Mouse (Mus musculus) forebrain, embryonic 16.5 days (tissue): ENCODE results near the gene Zfp592. TPM values are rescaled to one million over a fixed set of nuclear protein-coding genes. Genes with fewer than 3 reads are reported as not detected.

Source experiments
- ATAC-seq: fragments of 200-750 bp; cut with Nextera tagmentation; 2 replicates; pipeline ENCODE4 v1.8.0; 2017; ENCODE audit warnings: mild to moderate bottlenecking, moderate library complexity
- H3K27ac ChIP-seq: fragments of 300-500 bp; sonication (generic); 2 replicates; pipeline ENCODE4 v1.5.1; 2014; ENCODE audit warnings: low read length, control low read depth
- H3K27me3 ChIP-seq: fragments of 300-500 bp; sonication (generic); replicated peaks from 2 replicates; pipeline ENCODE4 v1.6.1; 2014; ENCODE audit warnings: low read length; ENCODE audit not compliant: control insufficient read depth, insufficient read depth
- H3K36me3 ChIP-seq: fragments of 300-500 bp; sonication (generic); 2 replicates; pipeline ENCODE4 v1.6.1; 2014; ENCODE audit not compliant: control insufficient read depth, insufficient read depth
- H3K4me1 ChIP-seq: fragments of 300-500 bp; sonication (generic); replicated peaks from 2 replicates; pipeline ENCODE4 v1.6.1; 2014; ENCODE audit warnings: low read length; ENCODE audit not compliant: control insufficient read depth, insufficient read depth
- H3K4me2 ChIP-seq: fragments of 300-500 bp; sonication (generic); 2 replicates; pipeline ENCODE4 v1.6.1; 2014; ENCODE audit warnings: mild to moderate bottlenecking, low read length, control low read depth
- H3K4me3 ChIP-seq: fragments of 300-500 bp; sonication (generic); replicated peaks from 2 replicates; pipeline ENCODE4 v1.5.1; 2014; ENCODE audit warnings: mild to moderate bottlenecking, low read length, control low read depth
- H3K9ac ChIP-seq: fragments of 300-500 bp; sonication (generic); replicated peaks from 2 replicates; pipeline ENCODE4 v1.6.1; 2014; ENCODE audit warnings: low read depth, low read length, control low read depth
- H3K9me3 ChIP-seq: fragments of 300-500 bp; sonication (generic); 2 replicates; pipeline ENCODE4 v1.6.1; 2016; ENCODE audit warnings: low read length; ENCODE audit not compliant: control insufficient read depth
- WGBS: fragments of 180-500 bp; shearing (Covaris S2); extraction: QIAGEN DNeasy Blood & Tissue Kit; methylation state at CpG from one replicate; pipeline ENCODE4 v1.1.7; 2014; 5-methylcytosine and 5-hydroxymethylcytosine counted together
- polyA plus RNA-seq: library from polyadenylated mRNA; unstranded; fragments of >200 nt; fragmentation: Nextera tagmentation; extraction: Ambion mirVana; gene quantifications from 2 replicates; pipeline ENCODE4 v1.2.1, GENCODE M21; 2015

Gene Zfp592
- polyA plus RNA-seq, 1 experiment from 2014 or later: 12.1 TPM

DNA sequence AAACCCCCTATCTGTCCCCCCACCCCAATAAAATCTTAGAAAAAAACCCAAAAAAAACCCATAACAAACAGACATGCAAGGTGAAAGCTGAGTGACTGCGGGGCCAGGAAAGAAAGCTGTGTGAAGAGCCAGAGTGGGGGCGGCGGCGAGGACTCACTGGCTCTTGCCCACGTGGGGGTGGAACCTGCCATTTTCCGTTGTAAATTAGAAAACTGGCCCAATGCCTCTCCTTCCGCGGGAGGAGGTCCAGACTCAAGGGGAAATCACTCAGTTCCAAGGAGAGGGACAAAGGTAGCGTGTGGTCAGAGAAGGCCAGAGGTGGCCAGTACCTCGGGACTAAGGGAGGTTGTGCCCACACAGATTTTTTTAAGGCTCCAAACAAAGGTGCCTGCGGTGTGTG lies 68.5 kb downstream of the Zfp592 start:
- no peak for ATAC-seq
- H3K36me3 ChIP-seq: no peaks in the 10 kb centered on the region
- H3K27ac ChIP-seq: no peak overlapping the region
- no peak overlapping the region for H3K4me2 ChIP-seq
- WGBS: 85% methylated on average over 11 of the region's 11 CpGs
- H3K9ac ChIP-seq: no peak overlapping the region
- H3K27me3 ChIP-seq: no peaks in the 10 kb centered on the region
- H3K4me1 ChIP-seq: no peaks in the 10 kb centered on the region
- no peak overlapping the region for H3K4me3 ChIP-seq
- H3K9me3 ChIP-seq: no peaks in the 10 kb centered on the region

DNA sequence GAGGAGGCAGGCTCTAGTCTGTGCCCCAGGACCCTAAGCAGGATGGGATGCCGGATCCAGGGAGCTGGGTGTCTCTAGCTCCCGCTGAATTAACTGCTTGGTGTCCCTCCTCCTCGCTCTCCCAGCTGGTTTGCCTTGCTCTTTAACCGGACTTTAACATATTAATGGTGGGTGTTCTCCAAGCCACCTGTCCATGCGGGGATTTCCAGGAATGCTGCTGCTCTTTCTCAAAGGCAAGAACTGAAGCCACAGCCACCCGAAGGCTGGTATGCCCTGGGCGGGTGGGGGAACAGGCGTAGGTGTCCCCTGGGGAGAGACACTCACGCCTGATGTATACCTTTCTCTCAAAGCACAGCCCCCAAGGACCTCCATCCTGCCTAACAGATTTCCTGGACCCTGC lies 69.9 kb downstream of the Zfp592 start:
- no peak overlapping the region for H3K9ac ChIP-seq
- 68% methylated on average over 9 of the region's 9 CpGs for WGBS
- no peaks in the 10 kb centered on the region for H3K9me3 ChIP-seq

GRCm38 (mm10) chr7:81066714-81067113 lies 73.2 kb downstream of the Zfp592 start:
- Histone ChIP-seq H3K4me1 (no peaks in the 10 kb centered on the region), H3K9ac (no peak overlapping the region), H3K9me3 (no peaks in the 10 kb centered on the region), H3K27ac (no peak overlapping the region), H3K36me3 (no peaks in the 10 kb centered on the region), H3K4me2 (no peak overlapping the region), H3K4me3 (no peak overlapping the region), H3K27me3 (no peaks in the 10 kb centered on the region)
- WGBS: 50% methylated on average over 6 of the region's 6 CpGs
- no peak for ATAC-seq

More for the DNA sequence above, 69.9 kb downstream of the Zfp592 start:
- Histone ChIP-seq H3K27me3 (no peaks in the 10 kb centered on the region), H3K36me3 (no peaks in the 10 kb centered on the region), H3K4me1 (no peaks in the 10 kb centered on the region), H3K4me3 (no peak overlapping the region), H3K4me2 (no peak overlapping the region), H3K27ac (no peak overlapping the region)
- no peak for ATAC-seq

GRCm38 (mm10) chr7:81072463-81072862 lies 79.0 kb downstream of the Zfp592 start:
- 65% methylated on average over 5 of the region's 5 CpGs for WGBS
- H3K27me3 ChIP-seq: no peaks in the 10 kb centered on the region
- H3K4me1 ChIP-seq: no peaks in the 10 kb centered on the region
- H3K4me3 ChIP-seq: no peak overlapping the region
- H3K27ac ChIP-seq: no peak overlapping the region
- H3K9me3 ChIP-seq: no peaks in the 10 kb centered on the region
- no peak overlapping the region for H3K4me2 ChIP-seq
- no peaks in the 10 kb centered on the region for H3K36me3 ChIP-seq
- no peak overlapping the region for H3K9ac ChIP-seq
- no peak for ATAC-seq

DNA sequence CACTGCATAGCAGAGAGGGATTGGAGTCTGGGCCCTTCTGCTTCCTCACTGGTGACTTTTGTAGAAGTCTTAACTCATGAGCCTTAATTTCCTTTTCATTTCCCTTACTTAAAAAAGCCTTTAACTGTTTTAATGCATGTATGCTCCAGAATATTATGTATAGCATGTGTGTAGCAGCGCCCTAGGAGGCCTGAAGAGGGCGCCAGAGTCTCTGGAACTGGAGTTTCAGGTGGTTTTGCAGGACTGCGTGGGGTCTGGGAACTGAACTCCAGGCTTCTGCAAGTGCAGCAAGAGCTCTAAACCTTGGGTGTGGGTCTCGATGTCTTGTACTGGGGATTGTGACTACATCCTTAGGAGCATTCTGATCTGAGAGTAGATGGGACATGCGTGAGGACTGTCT lies 79.8 kb downstream of the Zfp592 start:
- no peak overlapping the region for H3K4me3 ChIP-seq
- H3K27me3 ChIP-seq: no peaks in the 10 kb centered on the region
- no peaks in the 10 kb centered on the region for H3K36me3 ChIP-seq
- 88% methylated on average over 5 of the region's 5 CpGs for WGBS
- no peak for ATAC-seq
- no peak overlapping the region for H3K9ac ChIP-seq
- no peak overlapping the region for H3K4me2 ChIP-seq
- H3K27ac ChIP-seq: no peak overlapping the region
- no peaks in the 10 kb centered on the region for H3K9me3 ChIP-seq
- H3K4me1 ChIP-seq: no peaks in the 10 kb centered on the region

- Histone ChIP-seq H3K27ac (no peak overlapping the region), H3K9me3 (no peaks in the 10 kb centered on the region), H3K4me2 (no peak overlapping the region), H3K4me1 (no peaks in the 10 kb centered on the region), H3K4me3 (no peak overlapping the region), H3K9ac (no peak overlapping the region), H3K27me3 (no peaks in the 10 kb centered on the region), H3K36me3 (no peaks in the 10 kb centered on the region)
- no peak for ATAC-seq
- 84% methylated on average over 9 of the region's 9 CpGs for WGBS
These were observed 81.1 kb downstream of the Zfp592 start for GRCm38 (mm10) chr7:81074546-81074945.

- Histone ChIP-seq H3K27me3 (no peaks in the 10 kb centered on the region), H3K4me3 (no peak overlapping the region), H3K4me1 (no peaks in the 10 kb centered on the region), H3K36me3 (no peaks in the 10 kb centered on the region), H3K27ac (no peak overlapping the region), H3K9me3 (no peaks in the 10 kb centered on the region), H3K4me2 (no peak overlapping the region), H3K9ac (no peak overlapping the region)
- WGBS: 79% methylated on average over 7 of the region's 7 CpGs
- no peak for ATAC-seq
These were observed 81.8 kb downstream of the Zfp592 start for GRCm38 (mm10) chr7:81075299-81075698.

DNA sequence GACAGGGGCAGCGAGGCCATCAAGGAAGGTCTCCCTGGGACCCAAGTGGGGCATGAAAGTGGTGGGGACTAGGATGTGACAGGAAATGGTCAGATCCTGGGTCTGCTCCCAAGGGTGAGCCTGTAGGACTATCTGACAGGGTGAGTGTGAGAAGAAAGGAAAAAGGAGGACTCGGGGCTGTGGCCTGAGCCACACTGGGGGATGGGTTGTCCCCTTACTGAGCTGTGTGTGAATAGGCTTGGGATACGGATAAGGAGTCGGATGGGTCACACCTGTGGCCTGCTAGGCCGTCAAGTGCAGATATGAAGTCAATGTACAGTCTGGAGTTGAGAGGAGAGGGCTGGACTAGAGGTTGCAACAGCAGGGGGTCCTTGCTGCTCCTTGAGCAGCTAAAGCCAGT lies 82.3 kb downstream of the Zfp592 start:
- 85% methylated on average over 5 of the region's 5 CpGs for WGBS
- no peaks in the 10 kb centered on the region for H3K27me3 ChIP-seq

DNA sequence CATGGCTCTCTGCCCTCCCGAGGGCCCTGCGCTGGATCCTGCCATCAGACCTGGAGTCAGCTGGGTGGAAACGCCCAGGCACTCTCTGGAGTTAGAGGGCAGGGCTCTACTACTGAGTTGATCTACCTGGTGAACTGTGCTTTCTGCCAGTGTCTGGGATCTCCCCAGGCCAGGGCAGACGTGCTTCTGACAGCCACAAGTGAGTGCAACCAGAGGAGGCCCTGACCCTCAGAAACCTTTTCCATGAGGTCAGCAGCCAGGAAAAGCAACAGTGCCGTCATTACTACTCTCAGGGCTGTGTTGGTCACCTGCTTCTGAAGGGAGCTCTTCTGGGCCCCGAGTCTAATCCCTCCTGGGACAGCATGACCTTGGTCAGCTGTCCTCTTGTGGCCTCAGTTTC lies 83.5 kb downstream of the Zfp592 start:
- Histone ChIP-seq H3K4me1 (no peaks in the 10 kb centered on the region), H3K27me3 (no peaks in the 10 kb centered on the region), H3K9me3 (no peaks in the 10 kb centered on the region), H3K9ac (no peak overlapping the region), H3K27ac (no peak overlapping the region), H3K36me3 (no peaks in the 10 kb centered on the region), H3K4me2 (no peak overlapping the region), H3K4me3 (no peak overlapping the region)
- WGBS: 70% methylated on average over 6 of the region's 6 CpGs
- ATAC-seq: no peak

More for the DNA sequence above, 82.3 kb downstream of the Zfp592 start:
- ATAC-seq: no peak
- no peaks in the 10 kb centered on the region for H3K4me1 ChIP-seq
- H3K36me3 ChIP-seq: no peaks in the 10 kb centered on the region
- H3K4me3 ChIP-seq: no peak overlapping the region
- no peak overlapping the region for H3K9ac ChIP-seq
- no peak overlapping the region for H3K4me2 ChIP-seq
- no peaks in the 10 kb centered on the region for H3K9me3 ChIP-seq
- H3K27ac ChIP-seq: no peak overlapping the region

- no peaks in the 10 kb centered on the region for H3K9me3 ChIP-seq
- no peaks in the 10 kb centered on the region for H3K36me3 ChIP-seq
- H3K27me3 ChIP-seq: no peaks in the 10 kb centered on the region
- no peaks in the 10 kb centered on the region for H3K4me1 ChIP-seq
- WGBS: 93% methylated on average over 6 of the region's 6 CpGs
- H3K4me2 ChIP-seq: no peak overlapping the region
- ATAC-seq: no peak
- no peak overlapping the region for H3K9ac ChIP-seq
- H3K4me3 ChIP-seq: no peak overlapping the region
- no peak overlapping the region for H3K27ac ChIP-seq
These were observed 85.3 kb downstream of the Zfp592 start for GRCm38 (mm10) chr7:81078740-81079139.
